Mouse (Mus musculus) forebrain, embryonic 10.5 days (tissue): ENCODE measurements around the gene Pid1. TPM values are rescaled to one million over a fixed set of nuclear protein-coding genes. Genes with fewer than 3 reads are reported as not detected.
A peak's percentile ranks its signal among the peaks of the same experiment; 100 is the strongest.
"Not testable (repeated sequence)": the region's sequence is repeated elsewhere in the genome, so short reads cannot be mapped to it uniquely, and the experiment has no call there.

Source experiments
- DNase-seq: peaks from one replicate; pipeline ENCODE4 v3.0.0-alpha.2; 2017; ENCODE audit warnings: low spot score; ENCODE audit errors: extremely low spot score
- H3K27ac ChIP-seq: fragments of 300-500 bp; sonication (generic); 2 replicates; pipeline ENCODE4 v1.5.1; 2016; ENCODE audit warnings: mild to moderate bottlenecking
- H3K27me3 ChIP-seq: fragments of 300-500 bp; sonication (generic); 2 replicates; pipeline ENCODE4 v1.6.1; 2016; ENCODE audit warnings: mild to moderate bottlenecking; ENCODE audit not compliant: poor library complexity, severe bottlenecking
- H3K36me3 ChIP-seq: fragments of 300-500 bp; sonication (generic); replicated peaks from 2 replicates; pipeline ENCODE4 v1.6.1; 2016; ENCODE audit warnings: mild to moderate bottlenecking, moderate library complexity
- H3K4me1 ChIP-seq: fragments of 300-500 bp; sonication (generic); 2 replicates; pipeline ENCODE4 v1.6.1; 2016
- H3K4me3 ChIP-seq: fragments of 300-500 bp; sonication (generic); 2 replicates; pipeline ENCODE4 v1.5.1; 2016; ENCODE audit warnings: mild to moderate bottlenecking, moderate library complexity
- H3K9me3 ChIP-seq: fragments of 300-500 bp; sonication (generic); 2 replicates; pipeline ENCODE4 v1.6.1; 2016; ENCODE audit warnings: mild to moderate bottlenecking, moderate library complexity
- WGBS: fragments of 180-500 bp; shearing (Covaris S2); methylation state at CpG from one replicate; pipeline ENCODE4 v1.1.7; 2016; 5-methylcytosine and 5-hydroxymethylcytosine counted together
- polyA plus RNA-seq: library from polyadenylated mRNA; unstranded; fragments of >200 nt; fragmentation: Nextera tagmentation; extraction: Ambion mirVana; gene quantifications from 2 replicates; pipeline ENCODE4 v1.2.1, GENCODE M21; 2016

Pid1 gene
- polyA plus RNA-seq, 1 experiment from 2014 or later = 16.3 TPM

- H3K4me3 ChIP-seq = no peak overlapping the region
- H3K27ac ChIP-seq = no peak overlapping the region
- H3K4me1 ChIP-seq = no peaks in the 10 kb centered on the region
- WGBS = 87% methylated on average over 3 of the region's 3 CpGs
- H3K36me3 ChIP-seq = no peaks in the 10 kb centered on the region
- H3K9me3 ChIP-seq = no peaks in the 10 kb centered on the region
- no peaks in the 10 kb centered on the region for H3K27me3 ChIP-seq
- DNase-seq = no peak
Measured at GRCm38 (mm10) chr1:84347796-84348476, 16.0 kb downstream of the Pid1 start.

GRCm38 (mm10) chr1:84332797-84333196 is 31.2 kb downstream of the Pid1 start:
- WGBS = 55% methylated on average over 3 of the region's 3 CpGs
- not testable (repeated sequence) for H3K36me3 ChIP-seq, H3K27me3 ChIP-seq, DNase-seq, H3K27ac ChIP-seq, H3K9me3 ChIP-seq, H3K4me1 ChIP-seq, H3K4me3 ChIP-seq

DNA sequence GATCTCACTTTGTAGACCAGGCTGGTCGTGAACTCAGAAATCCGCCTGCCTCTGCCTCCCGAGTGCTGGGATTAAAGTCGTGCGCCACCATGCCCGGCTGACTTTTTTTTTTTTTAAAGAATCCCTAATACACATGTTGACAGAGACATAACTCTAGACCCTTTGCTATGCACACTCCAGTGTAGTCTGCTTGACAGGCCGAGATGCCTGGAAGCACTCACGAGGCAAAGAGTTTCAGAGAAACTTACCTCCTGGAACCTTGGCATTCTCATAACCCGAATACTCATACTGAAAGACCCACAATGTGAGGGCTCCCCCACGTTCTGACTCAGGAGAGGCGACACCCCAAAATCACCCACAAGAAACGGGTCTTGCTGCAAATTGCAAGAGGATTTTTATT is 32.1 kb downstream of the Pid1 start:
- not testable (repeated sequence) for H3K4me1 ChIP-seq, DNase-seq, H3K36me3 ChIP-seq, H3K4me3 ChIP-seq, H3K27me3 ChIP-seq, H3K27ac ChIP-seq, H3K9me3 ChIP-seq
- 89% methylated on average over 12 of the region's 12 CpGs for WGBS

- Histone ChIP-seq H3K9me3 (no peaks in the 10 kb centered on the region), H3K4me1 (peaks cover 13% of the 10 kb centered on the region), H3K4me3 (no peak overlapping the region), H3K27ac (no peak overlapping the region), H3K27me3 (no peaks in the 10 kb centered on the region), H3K36me3 (no peaks in the 10 kb centered on the region)
- DNase-seq = no peak
- WGBS = 67% methylated on average over 3 of the region's 3 CpGs
Measured at GRCm38 (mm10) chr1:84325309-84325708, 38.7 kb downstream of the Pid1 start.

- WGBS = 90% methylated on average over 4 of the region's 4 CpGs
- Histone ChIP-seq H3K27ac (no peak overlapping the region), H3K4me3 (no peak overlapping the region)
Measured at GRCm38 (mm10) chr1:84321327-84321726, 42.7 kb downstream of the Pid1 start.

DNA sequence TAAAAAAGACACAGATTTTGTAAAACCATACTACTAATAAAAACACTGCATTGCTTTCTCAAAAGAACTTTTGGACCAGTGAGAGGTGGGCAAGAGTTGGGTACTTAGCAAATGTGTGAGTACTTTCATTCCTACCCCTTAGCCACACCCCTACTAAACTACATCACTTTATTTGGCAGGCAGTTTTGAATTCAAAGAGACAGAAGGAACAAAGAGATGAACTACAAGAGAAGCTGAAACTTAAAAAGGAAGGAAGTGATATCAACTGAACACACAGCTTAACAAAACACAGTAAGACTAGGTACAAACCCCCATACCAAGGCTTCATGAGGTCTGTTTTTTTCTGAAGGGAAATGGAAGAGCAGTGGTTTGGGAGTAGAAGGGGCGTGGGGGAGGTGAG is 45.4 kb downstream of the Pid1 start:
- Histone ChIP-seq H3K4me1 (no peaks in the 10 kb centered on the region), H3K27ac (no peak overlapping the region), H3K4me3 (no peak overlapping the region), H3K9me3 (no peaks in the 10 kb centered on the region), H3K27me3 (no peaks in the 10 kb centered on the region), H3K36me3 (no peaks in the 10 kb centered on the region)
- WGBS = 93% methylated on average over 1 of the region's 1 CpGs
- no peak for DNase-seq

More at GRCm38 (mm10) chr1:84321327-84321726, 42.7 kb downstream of the Pid1 start:
- DNase-seq = no peak
- Histone ChIP-seq H3K9me3 (no peaks in the 10 kb centered on the region), H3K27me3 (no peaks in the 10 kb centered on the region), H3K4me1 (peaks cover 5% of the 10 kb centered on the region; the same call in 1 of the 2 replicates), H3K36me3 (no peaks in the 10 kb centered on the region)

GRCm38 (mm10) chr1:84317827-84318226 is 46.2 kb downstream of the Pid1 start:
- Histone ChIP-seq H3K27ac (no peak overlapping the region), H3K36me3 (no peaks in the 10 kb centered on the region), H3K9me3 (no peaks in the 10 kb centered on the region), H3K4me1 (no peaks in the 10 kb centered on the region), H3K27me3 (no peaks in the 10 kb centered on the region), H3K4me3 (no peak overlapping the region)
- DNase-seq = no peak
- 92% methylated on average over 1 of the region's 1 CpGs for WGBS

GRCm38 (mm10) chr1:84309966-84310460 is 54.0 kb downstream of the Pid1 start:
- WGBS = 82% methylated on average over 2 of the region's 2 CpGs
- H3K27me3 ChIP-seq = no peaks in the 10 kb centered on the region

DNA sequence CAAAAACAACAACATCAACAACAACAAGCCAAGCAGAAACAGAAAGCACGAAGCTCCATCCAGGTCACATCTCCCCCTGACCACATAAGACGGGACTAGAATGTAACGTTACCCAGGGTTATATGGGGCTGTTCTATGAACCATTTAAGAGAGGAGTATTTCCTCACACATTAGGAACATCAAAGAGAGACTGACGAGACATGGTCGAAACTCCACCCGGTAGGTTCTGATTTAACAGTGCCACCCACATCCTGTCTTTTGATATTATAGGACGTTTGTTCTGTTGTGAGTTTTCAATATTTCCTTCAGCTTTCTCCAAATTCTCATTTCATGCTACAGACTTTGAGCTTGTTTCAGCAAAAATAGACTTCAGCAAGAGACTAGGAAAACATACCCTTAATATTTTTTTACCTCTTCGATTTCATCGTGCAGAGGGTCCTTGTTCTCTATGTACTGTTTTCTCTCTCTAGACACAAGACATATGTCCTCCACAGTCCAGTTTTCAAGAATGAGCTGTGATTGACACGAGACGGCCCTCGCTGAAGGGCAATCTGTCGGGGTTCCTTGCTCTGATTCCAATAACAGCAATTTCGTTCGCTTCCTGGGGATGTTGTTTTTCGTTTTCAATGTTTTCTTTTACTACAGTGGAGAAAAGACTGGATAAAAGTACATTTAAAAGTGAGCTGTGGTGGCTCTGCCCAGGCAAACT is 58.1 kb downstream of the Pid1 start:
- Histone ChIP-seq H3K27me3 (no peaks in the 10 kb centered on the region), H3K4me1 (no peaks in the 10 kb centered on the region), H3K4me3 (no peak overlapping the region), H3K9me3 (no peaks in the 10 kb centered on the region), H3K27ac (no peak overlapping the region), H3K36me3 (no peaks in the 10 kb centered on the region)
- no peak for DNase-seq
- 88% methylated on average over 16 of the region's 16 CpGs for whole genome bisulfite sequencing

More at GRCm38 (mm10) chr1:84309966-84310460, 54.0 kb downstream of the Pid1 start:
- Histone ChIP-seq H3K27ac (no peak overlapping the region), H3K4me1 (no peaks in the 10 kb centered on the region), H3K9me3 (no peaks in the 10 kb centered on the region), H3K36me3 (no peaks in the 10 kb centered on the region), H3K4me3 (no peak overlapping the region)
- DNase-seq = no peak

DNA sequence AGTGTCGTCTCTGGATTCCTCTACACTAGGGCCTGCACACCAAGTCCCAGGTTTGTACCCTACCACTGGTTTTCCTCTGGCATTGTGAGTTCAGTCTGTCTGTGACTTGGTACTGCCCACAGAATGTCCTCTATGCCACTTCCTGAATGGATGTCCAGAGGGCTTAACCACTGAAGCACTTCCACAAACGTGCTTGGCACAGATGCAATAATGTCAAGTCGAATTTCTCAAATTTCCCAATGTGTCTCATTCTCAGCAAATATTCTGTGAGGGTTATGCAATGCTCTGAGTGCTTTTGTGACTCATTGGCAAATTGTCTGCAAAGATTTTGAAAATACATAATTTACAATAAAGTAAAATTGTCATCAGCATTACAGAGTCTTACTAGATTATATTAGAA is 61.2 kb downstream of the Pid1 start:
- Histone ChIP-seq H3K27me3 (no peaks in the 10 kb centered on the region), H3K9me3 (no peaks in the 10 kb centered on the region), H3K4me3 (no peak overlapping the region), H3K36me3 (no peaks in the 10 kb centered on the region), H3K4me1 (no peaks in the 10 kb centered on the region), H3K27ac (no peak overlapping the region)
- no peak for DNase-seq
- 82% methylated on average over 3 of the region's 3 CpGs for WGBS

GRCm38 (mm10) chr1:84299719-84300118 is 64.3 kb downstream of the Pid1 start:
- Histone ChIP-seq H3K4me3 (no peak overlapping the region), H3K36me3 (no peaks in the 10 kb centered on the region), H3K27ac (no peak overlapping the region), H3K4me1 (no peaks in the 10 kb centered on the region), H3K9me3 (no peaks in the 10 kb centered on the region), H3K27me3 (no peaks in the 10 kb centered on the region)
- no peak for DNase-seq
- 88% methylated on average over 1 of the region's 1 CpGs for WGBS

DNA sequence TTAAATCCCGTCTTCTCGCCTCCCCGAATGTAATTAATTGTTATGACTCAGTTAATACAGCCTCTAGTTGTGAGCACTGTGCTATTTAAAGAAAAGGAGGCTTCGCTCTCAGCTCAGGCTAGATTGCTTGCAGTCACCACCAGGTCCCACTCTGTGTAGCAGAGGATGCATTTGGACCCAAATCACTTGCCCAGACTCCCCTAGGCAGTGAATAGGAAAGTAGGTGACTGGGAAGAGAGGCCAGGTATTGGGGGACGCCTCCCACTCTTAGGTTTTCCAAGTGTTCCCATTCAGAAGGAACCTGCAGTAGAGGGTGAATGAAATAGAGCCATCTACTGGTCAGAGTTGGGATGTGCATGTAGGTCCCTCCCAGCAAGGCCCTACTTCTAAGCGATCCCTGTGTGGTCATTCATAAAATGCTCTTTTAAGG is 77.3 kb downstream of the Pid1 start:
- no peaks in the 10 kb centered on the region for H3K9me3 ChIP-seq
- no peaks in the 10 kb centered on the region for H3K36me3 ChIP-seq
- peak; percentile 34 for DNase-seq
- peaks cover 20% of the 10 kb centered on the region for H3K4me1 ChIP-seq
- H3K4me3 ChIP-seq = no peak overlapping the region
- H3K27me3 ChIP-seq = peaks cover 36% of the 10 kb centered on the region
- H3K27ac ChIP-seq = no peak overlapping the region
- 40% methylated on average over 6 of the region's 6 CpGs for WGBS

GRCm38 (mm10) chr1:84285620-84286019 is 78.4 kb downstream of the Pid1 start:
- no peak for DNase-seq
- Histone ChIP-seq H3K27ac (no peak overlapping the region), H3K4me1 (peaks cover 20% of the 10 kb centered on the region), H3K9me3 (no peaks in the 10 kb centered on the region), H3K27me3 (peaks cover 36% of the 10 kb centered on the region), H3K4me3 (no peak overlapping the region), H3K36me3 (no peaks in the 10 kb centered on the region)
- WGBS = 85% methylated on average over 7 of the region's 7 CpGs
